Mouse (Mus musculus): ENCODE data around the gene Phyh.
A peak's percentile ranks its signal among the peaks of the same experiment; 100 is the strongest.

The Phyh gene

GRCm38 (mm10) chr2:4918860-4919739, at the start of gene Phyh:
Gene Phyh, plus strand, starts transcription at chr2:4919019.
- ATAC-seq (ENCODE audit: insufficient number of reproducible peaks, low FRiP score, low TSS enrichment): peak; percentile 89

DNA sequence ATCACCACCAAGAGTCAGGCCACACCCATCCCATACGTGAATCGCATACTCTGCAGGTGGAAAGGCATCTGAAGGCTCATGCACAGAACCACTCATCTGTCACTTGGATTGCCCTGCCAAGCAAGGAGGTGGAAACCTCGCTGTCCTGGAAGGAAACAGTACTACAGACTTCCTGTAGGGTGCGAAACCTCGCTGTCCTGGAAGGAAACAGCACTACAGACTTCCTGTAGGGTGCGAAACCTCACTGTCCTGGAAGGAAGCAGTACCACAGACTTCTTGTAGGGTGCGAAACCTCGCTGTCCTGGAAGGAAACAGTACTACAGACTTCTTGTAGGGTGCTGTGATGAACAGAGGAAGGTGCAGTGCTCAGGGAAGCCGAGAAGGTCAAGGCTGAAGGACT, 46.1 kb upstream of the Phyh start:
- ATAC-seq (ENCODE audit: insufficient number of reproducible peaks, low FRiP score, low TSS enrichment): no peak

DNA sequence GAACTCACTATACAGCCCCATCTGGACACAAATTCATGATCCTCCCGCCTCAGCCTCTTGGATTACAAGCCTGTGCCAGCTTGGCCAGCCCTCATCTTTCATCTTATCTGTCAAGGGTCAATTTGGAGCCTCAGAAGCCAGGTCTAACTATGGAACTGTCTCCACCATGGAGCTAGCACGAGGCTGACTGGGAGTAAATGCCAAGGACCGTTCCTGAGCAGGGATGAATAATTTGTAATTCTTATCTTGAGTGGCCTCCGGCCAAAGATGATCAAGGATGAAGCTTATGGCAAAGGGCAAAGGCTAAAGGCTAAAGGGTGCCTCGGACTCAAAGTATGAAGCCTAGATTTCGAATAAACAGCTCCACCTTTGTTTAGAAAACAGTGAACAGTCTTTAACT, 45.5 kb upstream of the Phyh start:
- ATAC-seq (ENCODE audit: insufficient number of reproducible peaks, low FRiP score, low TSS enrichment): no peak

- no peak for ATAC-seq (ENCODE audit: insufficient number of reproducible peaks, low FRiP score, low TSS enrichment)
These were observed 43.7 kb upstream of the Phyh start for GRCm38 (mm10) chr2:4875090-4875489.

DNA sequence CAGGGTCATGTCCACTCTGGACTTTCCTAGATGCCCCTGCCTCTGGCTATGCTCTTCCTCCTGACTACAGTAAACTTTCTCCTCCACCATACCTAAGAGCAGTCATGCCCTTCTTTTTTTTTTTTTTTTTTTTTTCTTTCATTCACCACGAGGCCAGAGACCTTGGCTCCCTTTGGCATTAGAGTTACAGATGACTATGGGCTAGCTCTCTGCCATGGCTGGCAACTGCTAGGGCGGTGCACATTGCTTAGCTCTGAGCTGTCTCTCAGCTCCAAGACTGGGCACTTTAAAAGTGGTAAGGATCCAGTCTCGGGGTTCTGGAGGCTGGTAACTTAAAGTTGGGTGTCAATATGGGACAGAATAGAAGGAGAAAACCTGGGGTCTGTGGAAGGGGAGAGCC, 42.7 kb upstream of the Phyh start:
- no peak for ATAC-seq (ENCODE audit: insufficient number of reproducible peaks, low FRiP score, low TSS enrichment)

DNA sequence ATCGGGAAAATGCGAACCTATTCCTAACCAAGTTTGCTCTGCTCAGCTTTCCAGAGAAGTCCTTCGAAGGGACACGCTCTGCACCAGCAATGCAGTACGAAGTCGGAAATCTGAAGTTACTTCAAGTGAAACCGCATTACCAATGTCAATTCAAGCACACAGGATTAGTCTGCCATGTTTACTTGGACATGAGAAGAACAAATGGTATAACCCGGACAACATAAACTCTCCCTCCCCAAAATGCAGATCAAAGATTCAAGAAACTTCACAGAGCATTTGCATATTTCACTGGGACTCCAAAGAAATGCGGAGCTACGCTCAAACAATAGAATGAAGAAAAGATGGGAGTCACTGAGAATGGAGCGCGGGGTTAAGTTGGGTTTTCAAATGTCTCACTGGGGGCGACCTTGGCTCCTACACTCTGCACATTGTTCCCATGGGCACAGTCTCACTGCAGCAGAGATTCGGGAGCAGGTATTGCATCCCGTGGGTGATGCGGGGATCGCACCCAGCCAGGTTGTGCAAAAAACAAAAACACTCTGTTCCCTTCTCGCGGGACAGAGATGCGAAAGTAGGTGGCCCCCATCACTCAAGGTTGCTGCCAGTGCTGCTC, 38.0 kb upstream of the Phyh start:
- no peak for ATAC-seq (ENCODE audit: insufficient number of reproducible peaks, low FRiP score, low TSS enrichment)

GRCm38 (mm10) chr2:4881350-4882248, 37.2 kb upstream of the Phyh start, which contains the start of gene Sephs1:
Gene Sephs1, plus strand, starts transcription at chr2:4881564.
- peak; percentile 77 for ATAC-seq (ENCODE audit: insufficient number of reproducible peaks, low FRiP score, low TSS enrichment)

GRCm38 (mm10) chr2:4882249-4882791, 36.5 kb upstream of the Phyh start:
- ATAC-seq (ENCODE audit: insufficient number of reproducible peaks, low FRiP score, low TSS enrichment): peak; percentile 39

DNA sequence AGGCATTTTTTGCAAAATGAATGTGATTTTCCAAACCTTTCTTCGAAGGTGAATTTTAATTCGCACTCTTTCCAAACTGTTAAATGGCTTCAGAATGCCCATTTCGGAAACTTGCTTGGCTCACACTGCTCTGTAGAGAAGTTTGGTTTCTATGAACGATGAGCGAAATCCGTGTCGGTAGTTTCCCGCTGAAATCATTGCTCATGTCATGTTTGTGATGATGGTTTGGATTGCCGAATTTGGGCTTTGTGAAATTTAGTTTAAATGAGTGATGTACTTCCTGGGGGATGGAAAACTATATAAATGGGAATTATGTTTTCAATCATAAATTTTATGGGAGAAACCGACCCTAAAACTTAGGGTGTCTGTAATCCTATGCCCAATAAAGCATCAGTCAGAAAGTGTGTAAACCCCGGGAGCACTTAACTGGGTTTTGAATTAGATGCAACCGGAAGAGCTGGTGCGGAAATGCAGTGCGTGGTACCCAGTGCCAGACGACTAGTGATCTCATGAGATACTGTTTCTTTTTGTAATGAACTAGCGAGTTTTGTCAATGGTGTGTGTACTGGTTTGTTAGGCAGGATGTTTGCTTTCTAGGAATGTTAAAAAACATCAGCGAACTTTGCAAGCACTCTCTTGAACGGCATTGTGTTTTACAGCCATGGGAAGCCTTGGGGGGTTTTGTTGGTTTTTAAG, 35.7 kb upstream of the Phyh start:
- no peak for ATAC-seq (ENCODE audit: insufficient number of reproducible peaks, low FRiP score, low TSS enrichment)

DNA sequence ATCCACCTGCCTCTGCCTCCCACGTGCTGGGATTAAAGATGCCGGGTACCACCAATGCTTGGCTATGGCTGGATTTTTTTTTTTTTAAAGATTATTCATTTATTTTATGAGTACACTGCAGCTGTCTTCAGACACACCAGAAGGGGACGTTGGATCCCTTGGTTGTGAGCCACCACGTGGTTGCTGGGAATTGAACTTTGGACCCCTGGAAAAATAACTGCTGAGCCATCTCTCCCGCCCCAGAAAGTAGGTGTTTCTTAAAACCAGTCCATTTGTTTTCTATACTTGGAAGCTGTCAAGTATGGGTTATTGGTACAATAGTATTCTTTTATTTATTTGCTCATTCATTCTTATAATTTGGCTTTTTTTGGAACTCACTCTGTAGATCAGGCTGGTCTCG, 31.9 kb upstream of the Phyh start:
- ATAC-seq (ENCODE audit: insufficient number of reproducible peaks, low FRiP score, low TSS enrichment): no peak

DNA sequence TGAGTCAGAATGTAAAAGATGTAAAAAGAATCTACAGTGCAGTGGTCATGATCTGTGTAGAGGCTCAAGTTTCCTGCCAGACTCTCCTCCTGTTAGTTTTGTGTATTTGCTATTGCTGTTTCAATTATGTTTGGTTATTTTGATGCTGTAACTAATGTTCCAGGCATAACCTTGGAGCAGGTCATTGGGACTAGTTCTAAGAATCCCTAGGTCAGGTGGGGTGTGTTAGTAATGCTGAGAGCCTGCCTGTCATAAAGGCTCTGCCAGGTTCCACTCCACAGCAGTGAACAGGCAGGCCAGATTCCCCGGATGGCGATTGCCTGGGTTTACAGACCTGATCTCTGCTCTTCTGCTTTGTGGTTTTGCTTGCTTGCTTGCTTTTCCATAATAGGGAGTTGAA, 23.2 kb upstream of the Phyh start:
- ATAC-seq (ENCODE audit: insufficient number of reproducible peaks, low FRiP score, low TSS enrichment): no peak

GRCm38 (mm10) chr2:4896970-4897369, 21.8 kb upstream of the Phyh start:
- ATAC-seq (ENCODE audit: insufficient number of reproducible peaks, low FRiP score, low TSS enrichment): no peak

- ATAC-seq (ENCODE audit: insufficient number of reproducible peaks, low FRiP score, low TSS enrichment): no peak
These were observed 18.2 kb upstream of the Phyh start for GRCm38 (mm10) chr2:4900624-4901023.

GRCm38 (mm10) chr2:4902346-4902745, 16.5 kb upstream of the Phyh start:
- no peak for ATAC-seq (ENCODE audit: insufficient number of reproducible peaks, low FRiP score, low TSS enrichment)

- no peak for ATAC-seq (ENCODE audit: insufficient number of reproducible peaks, low FRiP score, low TSS enrichment)
These were observed 11.7 kb upstream of the Phyh start for GRCm38 (mm10) chr2:4907120-4907519.

DNA sequence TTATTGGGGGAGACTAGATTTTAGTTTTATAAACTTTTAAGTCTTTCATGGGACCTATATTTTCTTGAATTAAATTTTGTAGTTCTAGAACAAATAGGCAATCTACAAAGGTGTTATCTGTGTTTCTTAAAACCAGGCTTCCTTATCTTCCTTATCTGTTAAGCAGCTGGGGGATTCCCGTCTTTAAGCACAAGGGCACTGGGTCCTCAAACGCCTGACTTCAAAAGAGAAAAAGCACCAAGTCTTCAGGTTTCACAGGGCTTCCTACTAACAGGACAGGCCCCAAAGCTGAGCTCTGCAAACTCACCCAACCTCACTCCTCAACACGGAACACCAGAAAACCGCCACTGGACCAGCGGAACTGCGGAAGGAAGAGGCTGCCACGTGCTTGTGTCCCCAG, 10.9 kb upstream of the Phyh start:
- ATAC-seq (ENCODE audit: insufficient number of reproducible peaks, low FRiP score, low TSS enrichment): no peak

DNA sequence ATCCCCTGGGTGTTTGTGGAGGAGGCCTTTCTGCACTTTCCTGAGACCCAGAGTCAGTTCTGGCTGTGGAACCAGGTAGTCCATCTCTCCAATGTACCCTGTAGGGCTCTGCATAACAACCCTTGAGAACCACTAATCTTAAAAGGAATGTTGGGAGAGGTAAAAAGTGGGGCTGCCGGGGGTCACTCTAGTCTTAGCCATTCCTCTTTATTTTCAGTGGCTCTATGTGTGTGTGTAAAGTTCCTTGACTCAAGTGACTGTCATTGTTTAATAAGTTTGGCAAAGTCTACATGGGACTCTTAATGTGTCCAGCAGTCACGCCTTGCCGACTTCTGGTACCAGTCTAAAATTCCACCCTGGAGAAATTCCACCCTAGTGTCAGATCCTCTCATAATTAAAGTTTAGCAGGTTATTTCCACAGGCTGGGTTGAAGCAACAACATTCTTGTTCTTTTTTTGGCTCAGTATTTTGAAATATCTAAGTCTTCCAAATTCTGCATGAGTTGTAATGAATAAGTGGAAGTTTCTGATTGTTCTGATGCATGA, 10.0 kb upstream of the Phyh start:
- no peak for ATAC-seq (ENCODE audit: insufficient number of reproducible peaks, low FRiP score, low TSS enrichment)

GRCm38 (mm10) chr2:4909909-4910308, 8.9 kb upstream of the Phyh start:
- ATAC-seq (ENCODE audit: insufficient number of reproducible peaks, low FRiP score, low TSS enrichment): no peak

DNA sequence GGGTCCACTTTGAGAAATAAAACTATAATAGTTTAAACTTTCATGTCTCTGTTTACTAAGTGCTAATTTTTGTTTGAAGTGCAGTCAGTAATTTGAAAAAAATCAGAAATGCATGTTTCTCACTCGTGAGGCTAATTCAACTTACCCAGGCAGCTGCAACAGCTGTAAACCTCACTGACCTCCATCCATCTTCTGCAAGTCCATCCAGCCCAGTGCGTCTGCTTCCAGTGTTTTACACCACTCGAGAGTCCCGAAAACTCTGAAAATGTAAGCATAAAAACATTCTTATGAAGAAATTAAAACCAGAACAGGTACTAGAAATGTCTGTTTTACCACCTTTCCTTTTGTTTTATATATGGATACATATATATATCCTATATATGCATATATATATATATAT, 8.3 kb upstream of the Phyh start:
- ATAC-seq (ENCODE audit: insufficient number of reproducible peaks, low FRiP score, low TSS enrichment): no peak

- no peak for ATAC-seq (ENCODE audit: insufficient number of reproducible peaks, low FRiP score, low TSS enrichment)
These were observed 4.9 kb upstream of the Phyh start for GRCm38 (mm10) chr2:4913949-4914348.

Measured in cerebellum, adult (tissue).